Mouse (Mus musculus) 3134 (cell line): ENCODE results near the gene Baiap2.

Source experiments
- DNase-seq: peaks from one replicate; pipeline ENCODE4 v3.0.0-alpha.2; 2011; ENCODE audit warnings: low spot score; ENCODE audit not compliant: insufficient read length; ENCODE audit errors: extremely low read depth

Gene Baiap2

DNA sequence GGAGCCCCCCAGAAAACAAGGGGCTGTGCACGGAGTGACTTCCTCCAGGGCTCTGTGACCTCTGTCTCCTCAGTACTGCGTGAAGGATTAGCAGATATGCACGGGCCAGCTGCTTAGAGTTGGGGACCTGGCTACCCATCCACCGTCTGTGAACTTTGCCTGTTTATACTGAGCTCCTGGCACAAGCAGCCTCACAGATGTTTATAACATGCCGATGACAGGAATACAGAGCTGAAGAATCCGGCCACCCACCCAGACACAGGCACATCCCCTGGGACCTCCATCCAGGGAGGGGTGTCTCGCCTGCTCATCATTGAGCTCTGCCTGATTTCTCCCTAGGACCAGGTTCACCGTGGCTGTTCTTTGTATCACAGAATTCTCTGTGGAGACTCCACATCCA, 89.5 kb downstream of the Baiap2 start:
- no peak for DNase-seq

DNA sequence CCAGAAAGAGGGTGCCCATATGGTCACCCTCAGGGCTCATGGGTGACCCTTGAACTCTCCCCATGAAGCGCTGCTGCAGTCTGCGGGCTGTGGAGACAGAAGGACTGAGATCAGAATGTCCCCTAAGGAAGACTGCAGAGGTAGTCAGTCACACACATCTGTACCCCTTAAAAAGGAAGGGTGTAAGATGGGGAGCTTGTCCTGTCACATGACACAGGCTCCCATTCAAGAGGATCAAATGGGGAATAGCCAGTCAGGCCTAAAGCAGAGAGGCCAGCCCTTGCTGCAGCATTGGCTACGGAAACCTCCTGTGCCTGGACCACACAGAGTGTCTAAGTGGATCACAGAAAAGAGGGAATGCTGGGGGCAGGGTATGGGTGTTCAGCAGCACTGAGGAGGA, 90.9 kb downstream of the Baiap2 start:
- no peak for DNase-seq

DNA sequence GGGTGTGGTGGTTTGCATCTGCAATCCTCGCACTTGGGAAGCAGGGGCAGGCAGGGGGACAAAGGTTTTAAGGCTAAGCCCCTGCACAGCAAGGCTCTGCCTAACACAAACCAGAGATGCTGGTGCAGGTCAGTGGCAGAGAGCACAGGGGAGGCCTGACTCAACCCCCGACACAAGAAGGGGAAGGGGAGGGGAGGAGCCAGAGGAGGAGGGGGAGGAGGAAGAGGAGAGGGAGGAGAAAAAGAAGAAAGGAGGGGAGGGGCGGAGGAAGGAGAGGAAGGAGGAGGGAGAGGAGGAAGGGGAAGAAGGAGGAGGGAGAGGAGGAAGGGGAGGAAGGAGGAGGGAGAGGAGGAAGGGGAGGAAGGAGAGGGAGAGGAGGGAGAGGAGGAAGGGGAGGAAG, 91.7 kb downstream of the Baiap2 start:
- DNase-seq = no peak

DNA sequence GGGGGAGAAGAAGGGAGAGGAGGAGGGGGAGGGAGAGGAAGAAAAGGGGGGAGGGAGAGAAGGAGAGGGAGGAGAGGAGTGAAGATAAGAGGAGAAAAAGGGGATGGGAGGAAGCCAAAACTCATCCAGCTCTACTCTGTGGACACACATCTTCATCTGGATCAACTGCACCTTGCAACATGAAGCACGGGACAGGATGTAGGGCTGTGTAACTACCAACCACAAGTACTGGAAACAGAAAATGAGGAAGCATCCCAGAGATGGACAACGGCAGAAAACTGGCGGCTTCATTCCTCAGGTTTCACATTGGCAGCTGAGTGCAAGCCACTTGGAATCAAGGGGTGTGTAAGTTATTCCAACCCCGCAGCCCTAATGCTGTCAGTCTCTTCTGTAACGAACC, 92.2 kb downstream of the Baiap2 start:
- DNase-seq = no peak

DNA sequence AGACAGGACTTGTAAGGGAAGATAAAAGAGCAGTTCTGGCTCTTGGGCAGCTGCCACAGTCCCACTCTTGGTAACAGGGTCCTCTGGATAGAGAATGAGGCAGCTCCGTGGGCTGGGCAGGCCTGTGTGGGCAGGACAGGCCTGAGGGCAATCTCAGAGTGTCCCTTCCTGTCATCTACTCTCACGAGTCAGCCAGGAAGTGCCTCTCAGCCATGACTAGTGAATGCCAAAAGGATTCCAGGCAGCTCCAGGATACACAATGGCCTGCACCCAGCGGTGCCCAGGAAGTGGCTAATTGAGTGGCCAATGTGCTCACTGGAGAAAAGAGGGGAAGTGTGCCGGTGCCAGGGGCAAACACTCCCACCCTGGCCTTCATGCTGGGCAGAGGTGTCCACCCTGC, 97.0 kb downstream of the Baiap2 start:
- peak; percentile 63 for DNase-seq

DNA sequence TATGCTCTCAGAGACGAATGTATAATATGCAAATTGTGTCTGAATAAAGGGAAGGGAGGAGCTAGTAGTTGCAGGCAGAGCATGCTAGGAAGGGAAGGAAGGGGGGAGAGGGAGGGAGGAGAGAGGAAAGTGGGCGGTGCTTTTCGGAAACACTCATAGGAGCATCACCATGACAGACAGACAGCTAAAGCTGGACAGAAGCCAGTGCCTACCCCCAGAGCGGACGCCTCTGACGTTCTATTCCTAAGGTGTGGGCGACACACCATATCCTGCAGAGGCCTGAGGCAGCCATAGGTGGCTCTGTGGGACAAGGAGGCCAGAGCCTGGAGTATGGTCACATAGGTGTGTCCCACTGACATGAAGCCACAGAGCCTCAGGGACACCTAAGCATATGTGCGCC, 97.9 kb downstream of the Baiap2 start:
- no peak for DNase-seq

DNA sequence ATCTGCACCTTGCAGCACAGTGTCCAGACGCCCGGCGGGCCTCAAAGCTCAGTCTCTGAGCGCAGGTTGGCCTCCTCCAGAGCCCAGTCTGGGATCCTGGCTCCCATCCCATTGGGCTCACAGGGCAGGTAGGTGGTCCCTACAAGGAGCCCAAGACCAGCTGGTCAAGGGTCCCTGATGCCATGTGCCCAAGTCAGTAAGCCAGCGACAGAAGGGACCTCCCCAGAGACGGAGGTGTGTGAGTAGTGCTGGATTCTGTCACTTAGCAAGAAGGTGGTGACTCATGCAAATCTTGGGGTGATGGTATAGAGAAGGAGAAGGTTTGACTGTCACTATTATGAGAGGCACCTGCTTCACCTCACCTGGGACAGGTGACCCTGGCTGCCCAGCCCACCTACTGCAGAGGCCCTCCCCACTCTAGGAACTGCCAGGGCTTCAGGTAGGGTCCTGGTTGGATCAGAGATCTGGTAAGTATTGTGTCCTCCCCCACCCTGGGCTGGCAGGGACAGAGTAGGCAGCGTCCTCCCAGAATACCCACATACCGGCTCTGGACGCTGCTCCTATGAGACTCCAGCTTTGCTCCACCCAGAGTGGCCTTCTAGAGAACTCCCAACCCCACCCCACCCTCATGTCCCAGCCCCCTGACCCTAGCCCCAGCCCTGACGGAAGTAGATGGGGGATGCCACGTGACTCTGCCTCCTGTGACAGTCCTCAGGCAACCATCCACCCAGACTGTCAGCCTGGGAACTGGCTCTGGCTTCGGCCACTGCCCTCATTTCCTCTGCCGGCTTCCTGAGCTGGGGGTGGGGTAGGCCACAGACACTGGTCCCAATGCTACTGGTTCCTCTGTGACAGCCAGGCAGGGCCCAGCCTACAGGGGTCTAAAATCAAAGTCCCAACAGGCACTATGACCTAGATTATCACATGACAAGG, 98.9 kb downstream of the Baiap2 start:
- no peak for DNase-seq

DNA sequence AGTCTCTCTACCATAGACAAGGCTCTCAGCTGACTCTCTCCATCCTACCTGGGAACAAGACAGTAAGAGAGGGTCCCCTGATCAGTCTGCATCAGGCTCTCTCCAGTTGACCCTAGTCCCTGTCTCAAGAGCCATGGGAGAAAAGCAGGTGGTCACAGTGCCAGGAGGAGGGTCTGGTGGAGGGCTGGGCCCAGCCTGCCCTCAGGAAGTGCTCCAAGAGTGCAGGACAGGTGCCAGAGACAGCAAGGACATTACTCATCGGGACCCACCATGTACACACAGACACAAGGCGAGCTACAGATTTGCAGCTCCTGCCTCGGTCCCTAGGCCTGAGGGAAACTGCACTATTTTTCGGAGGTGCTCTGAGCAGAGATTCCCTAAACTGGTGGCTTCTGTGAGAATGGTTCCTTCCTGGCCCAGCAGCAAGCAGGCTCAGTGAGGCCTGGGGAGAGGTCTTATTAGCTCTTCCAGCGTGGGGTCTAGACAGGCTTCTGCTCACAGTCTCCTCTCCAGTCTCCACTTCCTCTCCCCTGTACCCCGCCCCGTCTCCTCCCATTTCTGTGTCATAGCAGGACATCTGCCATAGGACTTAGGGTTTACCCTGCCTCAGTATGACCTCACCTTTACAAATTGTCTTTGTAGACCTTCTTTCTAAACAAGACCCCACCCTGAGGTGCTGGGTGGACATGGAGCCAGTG, 99.7 kb downstream of the Baiap2 start:
- no peak for DNase-seq

DNA sequence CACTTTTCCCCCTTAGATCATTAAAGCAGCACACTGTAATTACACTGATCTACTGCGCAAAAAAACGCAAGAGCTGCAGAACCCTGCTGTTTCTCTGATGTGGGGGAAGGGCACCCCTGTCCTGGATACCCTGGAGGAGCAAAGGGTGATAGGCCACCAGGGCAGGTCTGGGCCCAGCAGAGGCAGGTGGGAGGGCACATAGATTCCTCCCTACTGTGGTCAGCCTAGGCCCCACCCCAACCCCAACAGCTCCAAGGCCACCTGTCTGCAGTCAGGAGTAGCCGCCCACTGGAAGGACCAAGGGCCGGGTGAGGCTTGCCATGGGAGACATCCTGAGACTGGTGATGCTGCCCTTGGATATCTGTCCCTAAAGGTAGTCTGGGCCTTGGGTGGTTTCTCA, 102.8 kb downstream of the Baiap2 start:
- no peak for DNase-seq

DNA sequence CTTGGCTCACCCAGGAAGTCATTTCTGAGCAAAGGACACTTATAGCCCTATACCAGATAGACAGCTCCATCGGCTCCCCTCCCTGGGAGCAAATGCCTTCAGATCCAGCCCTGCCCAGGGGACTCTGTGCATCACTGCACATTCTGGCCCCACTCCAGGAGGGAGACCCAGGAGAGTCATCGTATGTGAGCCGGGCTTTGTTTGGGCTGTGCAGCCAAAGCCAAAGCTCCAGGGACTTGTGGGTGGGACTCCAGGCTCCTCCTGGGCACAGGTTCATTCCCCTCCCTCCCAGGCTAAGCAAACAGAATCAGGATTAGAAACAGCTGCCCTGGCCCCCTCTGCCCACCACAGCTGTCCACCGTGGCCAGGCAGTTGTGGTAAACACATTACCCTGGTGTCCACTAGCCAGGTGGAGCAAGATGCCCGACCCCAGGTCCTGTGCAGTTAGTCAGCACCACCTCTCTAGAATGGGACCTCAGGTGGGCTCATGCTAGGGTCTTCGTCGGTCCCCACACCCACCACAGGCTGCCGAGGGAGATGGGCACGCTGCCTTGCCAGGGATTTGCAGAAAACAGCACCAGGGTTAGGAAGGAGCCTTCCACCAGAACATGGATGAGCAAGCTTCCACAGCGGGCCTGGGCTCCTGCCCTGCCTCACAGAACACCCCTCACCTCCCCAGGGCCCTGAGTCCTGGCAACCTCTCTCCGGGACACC, 103.4 kb downstream of the Baiap2 start:
- no peak for DNase-seq

DNA sequence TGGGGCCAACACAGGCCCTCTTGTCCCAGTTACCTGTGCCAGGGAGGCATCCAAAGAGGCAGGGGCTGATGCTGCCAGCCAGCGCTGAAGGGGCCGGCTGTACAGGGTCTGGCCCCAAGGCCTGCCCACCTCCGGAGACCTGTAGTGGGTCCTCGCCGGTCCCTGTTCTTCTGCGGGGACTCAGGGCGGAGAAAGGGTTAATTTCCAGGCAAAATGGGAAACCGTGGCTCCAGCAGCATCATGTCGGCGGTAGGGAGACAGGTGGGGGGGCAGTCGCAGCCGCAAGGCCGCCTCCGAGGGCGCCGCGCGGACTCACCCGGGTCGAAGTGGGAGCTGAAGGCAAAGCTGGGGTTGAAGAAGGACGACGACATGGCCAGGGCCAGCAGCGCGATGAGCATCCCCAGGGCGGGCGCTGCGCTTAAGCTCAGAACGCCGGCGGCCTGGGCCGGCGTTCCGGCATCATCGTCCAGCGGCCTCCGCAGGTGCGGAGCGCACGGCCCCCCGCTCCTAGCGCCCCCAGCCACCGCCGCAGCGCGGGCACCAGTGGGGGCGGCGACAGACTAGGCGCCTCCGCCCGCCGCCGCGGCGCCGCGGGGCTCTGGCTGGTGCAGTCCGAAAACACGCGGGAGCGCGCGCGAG, 104.1 kb downstream of the Baiap2 start, which contains the start of gene Aatk:
Gene Aatk, minus strand, starts transcription at position 615 of the 639 bp plus-strand sequence.
- DNase-seq = no peak

DNA sequence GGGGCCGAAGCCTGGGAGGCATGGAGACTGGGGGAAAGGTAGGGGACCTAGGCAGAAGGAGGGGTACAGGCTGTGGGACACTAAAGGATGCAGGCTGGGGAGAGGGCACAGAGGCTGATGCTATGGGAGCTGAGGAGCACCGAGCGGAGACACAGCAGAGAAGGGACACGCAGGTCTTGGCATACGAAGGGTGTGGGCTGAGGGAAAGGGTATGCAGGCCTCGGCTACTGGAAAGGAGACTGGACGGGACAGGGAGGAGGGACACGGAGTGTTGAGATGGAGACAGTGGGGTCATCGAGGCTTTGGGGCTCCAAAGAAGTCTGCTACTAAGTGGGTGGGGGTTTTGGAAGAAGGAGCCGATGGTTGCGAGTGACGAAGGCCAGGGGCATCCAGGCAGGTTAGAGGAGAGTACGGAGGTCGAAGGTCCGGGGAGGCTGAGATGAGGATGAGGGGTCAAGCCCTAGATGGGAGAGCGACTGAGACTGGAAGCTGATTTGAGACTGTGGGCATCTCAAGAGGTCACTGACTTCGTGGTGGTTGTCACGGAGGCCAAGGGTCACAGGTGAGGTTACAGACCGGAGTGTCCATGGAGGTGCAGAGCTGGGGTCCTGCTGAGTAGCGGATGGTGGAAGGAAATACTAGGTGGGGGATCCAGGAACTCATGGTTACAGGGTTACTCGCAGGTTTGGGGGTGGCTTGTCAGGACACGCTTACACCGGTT, 105.1 kb downstream of the Baiap2 start:
- no peak for DNase-seq

DNA sequence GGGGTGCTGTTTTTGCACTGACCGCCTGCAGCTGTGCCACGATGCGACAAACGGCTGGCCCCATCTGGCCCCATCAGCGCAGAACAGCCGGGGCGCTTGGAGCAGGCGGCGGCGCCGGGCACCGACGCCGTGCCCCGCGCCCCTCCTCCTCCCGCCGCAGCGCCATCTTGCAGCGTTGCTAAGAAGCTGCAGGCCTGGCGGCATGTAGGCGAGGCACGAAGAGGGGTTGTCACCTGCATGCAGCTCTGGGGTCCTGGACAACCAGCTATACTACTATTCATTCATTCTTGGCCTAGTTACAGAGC, 105.6 kb downstream of the Baiap2 start:
- no peak for DNase-seq

DNA sequence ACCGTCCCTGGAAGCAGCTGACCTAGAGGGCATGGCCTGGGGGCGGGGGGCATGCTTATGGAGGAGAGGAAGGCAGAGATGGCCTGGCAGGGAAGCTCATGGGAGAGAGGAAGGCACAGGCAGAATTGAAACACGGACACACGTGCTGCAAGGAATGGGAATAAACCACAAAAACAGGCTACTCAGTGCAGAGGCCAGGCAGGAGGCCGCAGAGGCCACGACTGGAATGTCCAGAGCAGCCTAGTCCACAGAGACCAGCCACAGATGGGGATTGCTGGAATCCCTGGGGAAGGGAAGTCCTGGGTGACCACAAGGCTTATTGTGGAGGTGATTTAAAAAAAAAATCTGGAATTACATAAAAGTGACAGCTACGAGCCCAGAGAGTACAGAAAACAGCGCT, 106.5 kb downstream of the Baiap2 start:
- DNase-seq = peak; percentile 83

DNA sequence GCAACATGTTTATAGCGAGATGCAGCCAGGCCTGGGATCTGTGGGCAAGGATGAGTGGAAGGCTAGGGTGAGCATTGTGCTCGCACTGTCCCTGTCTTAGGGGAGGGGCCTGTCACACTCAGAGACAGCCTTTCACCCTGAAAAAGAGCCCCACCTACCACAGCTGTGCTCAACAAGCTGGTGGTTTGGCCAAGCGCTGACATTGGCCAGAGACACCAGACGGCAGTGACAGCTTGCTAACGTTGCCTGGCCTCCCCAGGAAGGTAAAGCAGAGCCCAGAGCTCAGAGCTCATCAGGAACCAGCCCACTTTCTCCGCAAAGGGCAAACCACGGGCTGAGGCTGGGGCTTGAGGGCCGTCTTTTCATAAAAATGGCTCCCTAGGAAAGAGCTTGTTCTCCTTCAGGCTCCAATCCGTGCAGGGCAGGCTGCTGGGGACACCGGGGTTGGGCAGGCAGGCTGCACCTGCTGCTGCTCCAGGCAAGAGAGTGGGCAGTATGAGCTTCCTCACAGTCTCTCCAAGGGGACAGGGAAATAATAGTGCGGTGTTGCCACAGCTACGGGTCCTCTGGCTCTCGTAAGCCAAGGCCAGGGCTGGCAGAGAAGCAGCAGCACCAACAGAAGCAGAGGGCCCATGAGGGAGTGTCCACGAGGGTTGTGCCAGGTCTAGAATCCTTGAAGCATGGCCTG, 108.7 kb downstream of the Baiap2 start:
- no peak for DNase-seq

DNA sequence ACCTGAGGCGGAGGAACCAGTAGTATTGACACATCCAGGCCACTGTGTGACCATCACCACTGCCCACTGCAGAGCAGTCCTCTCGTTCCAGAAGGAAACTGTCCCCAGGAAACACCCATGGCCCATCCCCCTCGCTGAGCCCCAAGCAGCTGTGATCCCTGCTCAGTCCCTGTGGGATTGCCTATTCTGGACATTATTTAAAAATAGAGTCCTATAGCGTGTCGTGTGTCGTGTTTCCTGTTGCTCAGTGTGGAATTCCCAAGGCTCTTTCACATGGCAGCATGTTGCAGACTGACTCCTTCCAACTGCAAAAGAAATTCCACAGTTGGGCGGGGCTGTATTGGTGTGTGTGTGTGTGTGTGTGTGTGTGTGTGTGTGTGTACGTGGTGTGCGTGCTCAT, 109.7 kb downstream of the Baiap2 start:
- no peak for DNase-seq

DNA sequence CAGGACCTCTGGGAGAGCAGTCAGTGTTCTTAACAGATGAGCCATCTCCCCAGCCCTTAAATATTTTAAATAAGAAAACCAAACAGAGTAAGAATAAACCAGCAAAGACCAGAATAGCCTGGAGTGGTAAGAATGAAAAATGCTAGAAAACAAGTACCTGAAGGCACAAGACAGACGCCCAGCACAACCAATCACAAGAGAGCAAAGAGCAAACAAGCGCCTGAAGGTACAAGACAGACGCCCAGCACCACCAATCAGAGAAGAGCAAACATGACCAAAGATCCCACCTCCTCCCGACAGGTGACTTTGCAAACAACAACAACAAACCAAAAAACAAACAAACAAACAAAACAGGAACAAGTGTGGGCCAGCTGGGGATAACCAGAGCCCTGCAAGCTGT, 111.3 kb downstream of the Baiap2 start:
- no peak for DNase-seq

DNA sequence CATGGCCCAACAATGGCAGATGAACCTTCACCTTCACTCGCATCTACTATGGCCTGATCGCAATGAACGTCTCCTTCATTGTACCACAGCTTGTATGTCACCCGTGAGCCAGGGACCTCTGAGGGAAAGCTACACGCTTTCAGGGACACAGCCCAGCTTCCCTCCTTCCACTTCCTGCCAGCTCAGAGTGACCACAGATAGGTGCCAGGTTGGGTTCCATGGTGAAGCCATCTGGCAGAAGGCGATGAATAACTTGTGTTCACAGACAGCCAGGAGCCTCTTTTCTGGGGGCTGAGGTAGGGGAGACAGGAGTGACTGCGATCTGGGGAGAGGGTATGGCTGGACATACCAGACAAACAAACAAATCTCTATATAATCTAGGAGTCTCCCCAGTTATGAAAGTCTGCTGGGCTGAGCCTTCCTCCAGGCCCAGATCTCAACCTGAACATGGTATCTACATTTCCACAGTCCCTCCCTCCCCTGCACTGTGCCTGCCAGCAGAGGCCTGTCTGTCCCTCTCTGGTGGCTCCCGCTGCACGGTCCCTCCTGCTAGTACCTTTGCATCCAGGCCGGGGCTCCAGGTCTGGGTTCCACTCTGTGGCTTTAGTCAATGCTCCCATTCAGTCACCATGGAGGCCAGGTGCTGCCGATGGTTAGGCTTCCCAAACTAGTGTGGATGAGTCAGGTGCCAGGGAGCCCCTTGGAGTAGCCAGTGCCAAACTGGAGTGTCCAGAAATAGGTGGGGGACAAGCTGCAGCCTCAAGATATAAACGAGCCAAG, 113.6 kb downstream of the Baiap2 start:
- DNase-seq = no peak
